Mouse (Mus musculus) heart, adult 2 months (tissue): Measurements from ENCODE around the gene Ar.

ENCODE experiments used
- CTCF ChIP-seq: fragments of 200-600 bp; IDR thresholded peaks from 2 replicates; pipeline ENCODE4 v1.8.1; 2022; ENCODE audit warnings: antibody characterized with exemption, mild to moderate bottlenecking, moderate library complexity
- EP300 ChIP-seq: fragments of 200-500 bp; IDR thresholded peaks from 2 replicates; pipeline ENCODE4 v1.6.1; 2011; ENCODE audit warnings: low read depth, low read length, control low read depth; ENCODE audit not compliant: insufficient read depth
- POLR2A ChIP-seq: fragments of 200-500 bp; IDR thresholded peaks from 2 replicates; pipeline ENCODE4 v1.6.1; 2011; ENCODE audit warnings: mild to moderate bottlenecking, low read depth, low read length, control low read depth; ENCODE audit not compliant: insufficient read depth

- TF ChIP-seq POLR2A (no peak), CTCF (no peak), EP300 (no peak)
These were observed 58.6 kb downstream of the Ar start for GRCm38 (mm10) chrX:98207166-98207565.
